Mouse (Mus musculus): ENCODE measurements around the gene Plekha6.

The Plekha6 gene

DNA sequence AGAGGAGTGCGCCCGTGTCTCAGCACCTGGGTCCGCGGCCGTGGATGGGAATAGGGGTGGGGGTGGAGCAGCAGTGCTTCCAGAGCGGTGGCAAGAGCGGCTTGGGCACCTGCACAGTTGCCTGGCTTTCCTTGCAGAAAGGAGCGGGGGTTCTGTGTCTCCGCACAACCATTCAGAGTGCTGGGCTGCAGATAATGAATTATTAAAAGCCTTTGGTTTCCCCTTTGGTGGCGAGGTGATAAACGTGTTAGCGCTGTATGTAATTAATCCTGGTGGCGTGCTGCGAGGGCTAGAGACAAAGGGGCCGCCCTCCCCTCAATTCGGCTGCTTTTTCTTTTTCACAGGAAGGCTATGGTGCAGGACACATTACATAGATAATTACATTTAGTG lies 18.7 kb downstream of the Plekha6 start:
- DNase-seq (ENCODE audit: low spot score in 2 of 2) = no peak

DNA sequence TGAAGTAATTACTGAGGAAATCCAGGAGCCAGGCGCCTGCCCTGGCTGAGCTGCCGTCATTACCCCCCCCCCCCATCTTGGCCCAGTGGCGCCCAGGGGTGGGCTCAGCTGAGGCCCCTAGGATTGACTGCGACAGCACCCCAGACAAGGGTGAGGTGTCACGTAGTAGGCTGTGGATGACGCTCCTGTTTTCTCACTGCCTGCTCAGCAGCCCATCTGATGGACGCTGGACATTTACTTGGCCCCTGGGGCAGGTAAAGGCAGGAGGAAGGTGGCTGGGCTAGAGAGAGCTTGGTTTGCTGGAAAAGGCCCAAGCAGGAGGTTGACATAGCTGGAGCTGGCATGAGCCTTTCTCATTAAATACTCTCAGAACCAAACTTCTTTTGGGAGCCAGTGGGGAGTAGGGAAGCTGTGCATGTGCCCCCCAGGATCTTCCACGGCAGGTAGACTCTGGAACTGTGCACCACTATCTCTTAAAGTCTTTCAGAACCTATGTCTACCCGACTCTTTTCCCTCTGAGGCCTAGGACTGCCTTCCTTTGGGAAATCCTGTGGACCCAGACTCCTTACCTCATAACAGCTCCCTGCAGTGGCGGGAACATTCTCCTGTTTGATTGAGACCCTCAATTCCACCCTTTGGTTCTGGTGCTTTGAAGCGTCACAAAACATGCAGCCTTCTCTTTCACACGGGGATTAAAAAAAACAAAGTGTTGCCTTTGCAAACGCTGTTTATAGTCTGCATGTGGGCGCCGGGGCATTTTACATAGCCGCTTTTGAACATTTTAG lies 19.3 kb downstream of the Plekha6 start:
- DNase-seq (ENCODE audit: low spot score in 2 of 2) = no peak

- no peak for DNase-seq (ENCODE audit: low spot score in 2 of 2)
These were observed 24.1 kb downstream of the Plekha6 start for GRCm38 (mm10) chr1:133187948-133188680.

DNA sequence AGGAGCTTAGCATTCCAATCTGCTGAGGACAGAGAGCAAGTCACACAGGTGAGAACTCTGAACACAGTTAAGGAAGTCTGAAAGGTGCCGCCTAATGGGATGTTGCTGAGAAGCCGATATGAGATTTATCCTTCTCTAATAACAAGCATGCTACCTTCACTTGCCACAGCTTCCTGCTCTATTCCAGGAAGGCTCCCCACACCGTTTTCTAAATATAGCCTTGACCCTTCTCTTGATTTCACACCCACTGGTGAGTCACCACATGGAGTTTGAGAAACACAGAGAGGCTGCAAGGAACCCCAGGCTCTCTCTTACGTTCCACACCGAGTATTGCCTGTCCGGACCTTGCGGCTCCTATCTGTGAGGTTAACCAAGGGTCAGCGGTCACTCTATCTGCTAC lies 24.7 kb downstream of the Plekha6 start:
- DNase-seq (ENCODE audit: low spot score in 2 of 2) = no peak

DNA sequence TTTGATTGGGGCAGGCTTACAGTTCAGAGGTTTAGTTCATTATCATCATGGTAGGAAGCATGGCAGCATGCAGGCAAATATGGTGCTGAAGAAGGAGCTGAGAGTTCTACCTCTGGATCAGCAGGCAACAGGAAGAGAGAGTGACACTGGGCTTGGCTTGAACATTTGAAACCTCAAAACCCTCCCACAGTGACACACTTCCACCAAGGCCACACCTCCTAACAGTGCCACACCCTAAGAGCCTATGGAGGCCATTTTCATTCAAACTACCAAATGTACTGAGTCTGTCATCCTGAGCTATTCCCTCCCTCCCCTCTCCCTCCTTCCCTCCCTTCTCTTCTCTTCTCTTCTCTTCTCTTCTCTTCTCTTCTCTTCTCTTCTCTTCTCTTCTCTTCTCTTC lies 25.5 kb downstream of the Plekha6 start:
- no peak for DNase-seq (ENCODE audit: low spot score in 2 of 2)

DNA sequence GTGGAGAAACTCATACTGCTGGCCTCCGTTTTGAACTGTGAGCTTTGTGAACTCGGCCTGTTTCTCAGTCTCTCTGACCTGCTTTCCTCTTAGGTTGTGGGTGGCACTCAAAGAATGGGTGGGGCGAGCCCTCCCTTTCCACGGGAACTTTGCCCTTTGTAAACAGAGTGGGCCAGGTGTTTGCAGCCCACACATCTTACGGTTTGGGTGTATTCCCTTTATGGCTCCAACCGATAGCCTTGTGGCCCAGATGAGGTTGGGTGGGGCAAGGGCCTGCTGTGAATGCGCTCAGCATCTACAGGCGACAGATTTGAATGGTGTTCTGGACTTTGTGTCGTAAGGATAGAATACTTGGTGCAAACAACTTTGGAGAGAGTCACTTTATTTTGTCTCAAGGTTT lies 26.5 kb downstream of the Plekha6 start:
- DNase-seq (ENCODE audit: low spot score in 2 of 2) = no peak

GRCm38 (mm10) chr1:133196181-133196580 lies 32.2 kb downstream of the Plekha6 start:
- DNase-seq (ENCODE audit: low spot score in 2 of 2) = no peak

DNA sequence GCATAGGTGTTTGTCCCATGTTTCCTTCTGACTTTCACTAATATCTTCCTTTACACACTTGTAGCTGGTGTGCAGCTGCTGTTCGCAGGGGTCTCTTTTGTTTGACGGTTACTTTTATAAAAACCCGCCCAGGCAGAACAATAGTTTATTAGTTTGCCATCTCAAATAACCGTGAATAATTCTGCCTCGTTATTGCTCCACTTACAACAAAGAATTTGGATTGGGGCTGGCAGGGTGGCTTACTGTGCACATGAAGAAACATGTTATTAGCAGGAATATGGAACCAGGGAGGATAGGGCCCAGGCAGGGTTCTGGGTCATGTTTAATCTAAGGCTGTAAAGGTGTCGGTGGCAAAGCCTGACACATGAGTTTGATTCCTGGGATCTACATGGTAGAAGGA lies 33.3 kb downstream of the Plekha6 start:
- no peak for DNase-seq (ENCODE audit: low spot score in 2 of 2)

GRCm38 (mm10) chr1:133199706-133200105 lies 35.7 kb downstream of the Plekha6 start:
- no peak for DNase-seq (ENCODE audit: low spot score in 2 of 2)

- DNase-seq (ENCODE audit: low spot score in 2 of 2) = no peak
These were observed 37.5 kb downstream of the Plekha6 start for GRCm38 (mm10) chr1:133201499-133201898.

DNA sequence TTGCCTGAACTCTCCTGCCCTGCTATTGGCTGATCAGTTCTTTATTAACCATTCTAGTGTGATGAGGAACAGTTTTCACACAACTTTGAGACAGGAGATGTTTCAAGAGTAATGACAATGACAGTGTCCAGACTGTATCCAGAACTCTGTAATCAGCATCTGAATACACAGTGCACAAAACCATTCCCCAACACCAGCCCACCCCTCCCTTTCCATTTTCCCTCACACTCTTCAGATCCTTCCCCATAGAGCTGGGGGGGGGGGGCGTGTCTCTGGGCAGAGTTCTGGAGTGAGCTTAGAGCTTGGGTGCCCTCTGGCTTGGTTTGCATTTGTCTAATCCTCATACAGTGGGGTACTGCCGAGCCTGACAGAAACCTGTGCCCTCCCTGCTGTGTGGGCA lies 39.7 kb downstream of the Plekha6 start:
- DNase-seq (ENCODE audit: low spot score in 2 of 2) = no peak

DNA sequence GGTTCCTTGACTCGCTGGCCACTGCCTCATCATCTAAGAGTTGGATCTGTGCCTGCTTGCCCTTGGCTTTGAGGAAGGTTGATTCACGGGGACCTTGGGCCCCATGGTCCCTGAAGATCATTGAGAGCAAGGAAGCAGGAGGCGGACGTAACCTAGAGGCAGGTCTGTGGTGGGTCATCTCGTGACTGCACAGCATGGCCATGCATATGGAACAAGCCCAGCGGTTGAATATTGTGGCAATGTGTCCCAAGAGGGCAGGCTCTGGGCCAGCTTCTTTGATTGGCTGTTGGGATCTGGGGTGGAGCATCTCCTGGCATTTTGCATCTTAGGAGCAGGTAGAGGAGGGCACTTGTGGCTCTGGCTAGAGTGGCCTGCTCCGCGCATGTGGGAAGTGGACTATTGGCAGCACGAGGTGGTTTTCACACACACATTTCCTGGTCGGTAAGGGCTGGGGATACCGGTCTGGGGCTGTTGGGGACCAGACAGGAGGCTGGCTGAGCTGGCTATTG lies 40.4 kb downstream of the Plekha6 start:
- no peak for DNase-seq (ENCODE audit: low spot score in 2 of 2)

DNA sequence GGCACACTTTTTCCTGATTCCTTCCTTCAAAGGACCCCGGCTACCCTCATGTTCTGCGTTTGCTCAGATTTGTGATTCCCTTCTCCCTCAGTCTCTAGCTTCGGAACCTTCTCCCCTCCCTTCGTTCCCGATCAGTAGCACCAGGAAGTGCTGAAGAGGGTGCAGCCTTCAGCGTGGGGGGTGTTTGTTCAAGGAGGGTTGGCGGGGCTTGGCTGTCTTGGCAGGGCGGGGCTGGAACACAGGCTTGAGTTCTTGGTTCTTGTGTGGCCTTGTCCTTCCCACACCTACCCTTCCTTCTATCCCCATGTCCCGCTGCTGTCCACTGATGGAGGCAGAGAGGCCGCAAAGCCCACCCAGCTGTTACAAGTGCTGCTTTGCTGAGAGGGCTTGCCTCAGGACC lies 41.0 kb downstream of the Plekha6 start:
- no peak for DNase-seq (ENCODE audit: low spot score in 2 of 2)

GRCm38 (mm10) chr1:133208086-133208815 lies 44.2 kb downstream of the Plekha6 start:
- no peak for DNase-seq (ENCODE audit: low spot score in 2 of 2)

DNA sequence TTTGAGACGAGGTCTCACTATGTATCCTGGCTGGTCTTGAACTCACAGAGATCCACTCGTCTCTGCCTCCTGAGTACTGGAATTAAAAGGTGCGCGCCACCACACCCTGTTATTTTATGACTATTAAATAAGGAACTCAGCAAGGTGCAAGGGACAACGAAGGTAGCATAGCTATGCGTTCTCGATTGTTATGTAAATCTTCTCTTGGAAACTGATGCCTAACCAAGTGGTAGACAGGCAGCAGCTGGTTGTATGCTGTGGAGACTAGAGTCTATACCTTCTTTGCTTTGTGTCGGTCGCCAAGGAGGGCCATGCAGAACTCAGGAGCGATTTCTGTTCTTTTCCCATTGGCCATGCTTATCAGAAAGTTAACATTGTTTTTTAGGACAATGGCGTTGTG lies 45.0 kb downstream of the Plekha6 start:
- DNase-seq (ENCODE audit: low spot score in 2 of 2) = no peak

GRCm38 (mm10) chr1:133209482-133209881 lies 45.5 kb downstream of the Plekha6 start:
- DNase-seq (ENCODE audit: low spot score in 2 of 2) = no peak

- DNase-seq (ENCODE audit: low spot score in 2 of 2) = no peak
These were observed 46.0 kb downstream of the Plekha6 start for GRCm38 (mm10) chr1:133209901-133210516.

DNA sequence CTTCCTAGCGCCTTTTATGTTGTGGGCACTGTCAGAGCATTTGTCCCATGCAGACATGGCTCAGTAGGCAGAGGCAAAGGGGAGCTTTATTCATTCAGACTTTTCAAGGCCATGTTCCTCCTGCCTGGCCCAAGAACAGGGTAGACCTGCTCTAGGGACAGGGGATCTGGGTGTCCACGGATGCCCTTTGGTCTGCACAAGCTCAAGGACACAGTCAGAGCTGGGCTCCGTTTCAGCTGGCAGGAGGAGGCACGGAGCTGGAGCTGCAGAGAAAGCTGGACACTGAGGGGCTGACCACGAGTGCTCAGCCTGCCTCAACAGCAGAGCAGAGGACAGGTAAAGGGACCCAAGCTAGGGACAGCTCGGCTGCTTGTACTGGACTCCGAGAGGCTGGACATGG lies 46.8 kb downstream of the Plekha6 start:
- DNase-seq (ENCODE audit: low spot score in 2 of 2) = no peak

DNA sequence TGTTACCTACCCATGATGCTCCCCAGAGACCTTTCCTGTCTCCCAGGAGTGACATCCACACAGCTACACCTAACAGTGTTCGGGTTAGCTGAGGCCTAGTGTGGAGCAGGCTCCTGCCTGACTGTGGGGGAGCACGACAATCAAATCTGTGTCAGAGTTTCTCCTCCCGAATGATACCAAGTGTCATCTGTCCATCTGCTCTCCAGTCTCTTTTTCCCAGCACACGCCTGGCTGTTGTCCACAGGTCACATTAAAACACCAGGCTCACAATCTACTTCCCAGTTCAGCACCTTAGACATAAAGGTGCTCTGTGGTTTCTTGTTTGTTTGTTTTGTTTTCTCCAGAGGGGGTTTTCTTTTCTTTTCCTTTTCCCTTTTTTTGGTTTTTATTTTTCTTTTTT lies 48.3 kb downstream of the Plekha6 start:
- DNase-seq (ENCODE audit: low spot score in 2 of 2) = no peak

GRCm38 (mm10) chr1:133213098-133213497 lies 49.1 kb downstream of the Plekha6 start:
- DNase-seq (ENCODE audit: low spot score in 2 of 2) = no peak

- DNase-seq (ENCODE audit: low spot score in 2 of 2) = no peak
These were observed 49.9 kb downstream of the Plekha6 start for GRCm38 (mm10) chr1:133213901-133214300.
